Mouse (Mus musculus) heart, postnatal 0 days (tissue): ENCODE data around the gene Pth.

Source experiments
- CTCF ChIP-seq: IDR thresholded peaks from 2 replicates; pipeline ENCODE4 v1.5.1; 2016; ENCODE audit warnings: antibody characterized with exemption, control low read depth, low read depth
- EP300 ChIP-seq: IDR thresholded peaks from 2 replicates; pipeline ENCODE4 v1.6.1; 2016; ENCODE audit warnings: antibody characterized with exemption, low read depth

- TF ChIP-seq CTCF (no peak), EP300 (no peak)
Measured at GRCm38 (mm10) chr7:113347271-113347670, 41.1 kb downstream of the Pth start.
